Mouse (Mus musculus): ENCODE results near the gene Suv39h1. TPM values are rescaled to one million over a fixed set of nuclear protein-coding genes. Genes with fewer than 3 reads are reported as not detected.

Suv39h1 gene
- total RNA-seq (2023; ENCODE audit: inconsistent age) = 26.1 to 33.5 TPM (median 29.6 TPM) in 4 replicates

GRCm38 (mm10) chrX:8074430-8075014 lies at the start of gene Suv39h1:
Suv39h1 (minus strand) TSS chrX:8074760.

GRCm38 (mm10) chrX:8090346-8090953 lies 15.9 kb upstream of the Suv39h1 start, which contains the start of gene Was:
Was (minus strand) TSS chrX:8090498.

GRCm38 (mm10) chrX:8018286-8018685 lies 56.3 kb downstream of the Suv39h1 start, which contains the start of gene Glod5:
Glod5 (minus strand) TSS chrX:8018492.

Other genes starting within 250 kb of the Suv39h1 start
- 194 to 202 TPM (median 199 TPM) in 4 replicates for gene Otud5, start 233.4 kb downstream of the Suv39h1 start, total RNA-seq (2023; ENCODE audit: inconsistent age)
- gene Pim2, start 196.5 kb downstream of the Suv39h1 start, total RNA-seq (2023; ENCODE audit: inconsistent age) = 50.5 to 68.4 TPM (median 57.8 TPM) in 4 replicates
- 25.9 to 33.3 TPM (median 32.3 TPM) in 4 replicates for gene Slc35a2, start 190.7 kb downstream of the Suv39h1 start, total RNA-seq (2023; ENCODE audit: inconsistent age)
- gene Pqbp1, start 175.5 kb downstream of the Suv39h1 start, total RNA-seq (2023; ENCODE audit: inconsistent age) = 113 to 127 TPM (median 121 TPM) in 4 replicates
- 53.6 to 58.6 TPM (median 56.2 TPM) in 4 replicates for gene Timm17b, start 175.4 kb downstream of the Suv39h1 start, total RNA-seq (2023; ENCODE audit: inconsistent age)
- not detected in 4 replicates for gene Gm10491, start 166.9 kb downstream of the Suv39h1 start, total RNA-seq (2023; ENCODE audit: inconsistent age)
- gene Gm10490, start 165.2 kb downstream of the Suv39h1 start, total RNA-seq (2023; ENCODE audit: inconsistent age) = not detected in 4 replicates
- not detected in 4 replicates for gene Pcsk1n, start 154.9 kb downstream of the Suv39h1 start, total RNA-seq (2023; ENCODE audit: inconsistent age)
- not detected in 4 replicates for gene Eras, start 146.2 kb downstream of the Suv39h1 start, total RNA-seq (2023; ENCODE audit: inconsistent age)
- gene Hdac6, start 126.9 kb downstream of the Suv39h1 start, total RNA-seq (2023; ENCODE audit: inconsistent age) = 16.5 to 22.4 TPM (median 19.2 TPM) in 4 replicates
- 0.26 to 0.99 TPM in 2 of 4 replicates, not detected in the others for gene Gata1, start 96.7 kb downstream of the Suv39h1 start, total RNA-seq (2023; ENCODE audit: inconsistent age)
- gene Glod5, start 56.3 kb downstream of the Suv39h1 start, total RNA-seq (2023; ENCODE audit: inconsistent age) = not detected in 4 replicates
- gene Was, start 15.7 kb upstream of the Suv39h1 start, total RNA-seq (2023; ENCODE audit: inconsistent age) = 131 to 137 TPM (median 136 TPM) in 4 replicates
- gene Wdr13, start 58.1 kb upstream of the Suv39h1 start, total RNA-seq (2023; ENCODE audit: inconsistent age) = 32.3 to 39.6 TPM (median 36.3 TPM) in 4 replicates
- 461 to 615 TPM (median 557 TPM) in 4 replicates for gene Rbm3, start 71.1 kb upstream of the Suv39h1 start, total RNA-seq (2023; ENCODE audit: inconsistent age)
- gene Tbc1d25, start 101.4 kb upstream of the Suv39h1 start, total RNA-seq (2023; ENCODE audit: inconsistent age) = 22.8 to 25.2 TPM (median 23.9 TPM) in 4 replicates
- 33.9 to 47.7 TPM (median 38.6 TPM) in 4 replicates for gene Ebp, start 118.8 kb upstream of the Suv39h1 start, total RNA-seq (2023; ENCODE audit: inconsistent age)
- not detected in 4 replicates for gene Porcn, start 131.8 kb upstream of the Suv39h1 start, total RNA-seq (2023; ENCODE audit: inconsistent age)
- 13.7 to 16.0 TPM (median 14.8 TPM) in 4 replicates for gene Ftsj1, start 177.6 kb upstream of the Suv39h1 start, total RNA-seq (2023; ENCODE audit: inconsistent age)
- gene Slc38a5, start 196.4 kb upstream of the Suv39h1 start, total RNA-seq (2023; ENCODE audit: inconsistent age) = not detected in 4 replicates

Data from B cell, adult (primary cell).